Mouse (Mus musculus) bone marrow macrophage, adult 2 months (primary cell): ENCODE data around the gene Mbip.

Experiments used
- CTCF ChIP-seq: IDR thresholded peaks from 2 replicates; pipeline ENCODE4 v1.5.1; 2012; ENCODE audit warnings: low read depth, mild to moderate bottlenecking, low read length, moderate library complexity
- POLR2A ChIP-seq: IDR thresholded peaks from 2 replicates; pipeline ENCODE4 v1.6.1; 2012; ENCODE audit warnings: mild to moderate bottlenecking, low read depth, low read length, borderline replicate concordance

GRCm38 (mm10) chr12:56318059-56318458 is 27.6 kb downstream of the Mbip start:
- TF ChIP-seq POLR2A (no peak), CTCF (no peak)
